ENCODE assay signal across 10 mouse cellular contexts in the genomic region with DNA sequence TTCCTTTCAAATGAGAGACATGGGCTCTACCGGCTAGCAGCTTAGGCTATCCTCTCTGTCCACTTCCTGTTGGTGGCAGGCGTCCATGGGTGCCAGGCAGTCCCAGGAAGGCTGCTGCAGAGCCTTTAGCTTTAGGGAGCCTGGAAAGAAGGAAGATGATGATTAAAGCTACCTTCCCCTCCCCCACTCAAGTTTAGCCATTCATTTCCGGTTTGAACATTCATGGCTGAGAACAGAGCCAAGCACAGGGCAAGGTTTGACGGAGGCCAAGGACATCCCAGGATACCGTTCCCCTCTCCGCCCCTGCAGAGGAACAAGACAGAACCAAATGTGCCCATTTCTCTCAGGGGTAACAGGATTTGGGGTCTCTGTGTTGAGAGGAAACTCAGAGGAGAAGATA. TPM values are rescaled to one million over a fixed set of nuclear protein-coding genes. Genes with fewer than 3 reads are reported as not detected.
DNase-seq lines count a peak whose midpoint lies in the region; ATAC-seq lines count a peak whose summit lies in the region.
"Had no signal": no experiment of that assay in that cellular context is flagged by ENCODE, and none has a peak within 500 bp of the region (broad histone marks: within the 10 kb centered on the region; RNA-seq: fewer than 3 reads in every experiment).

No protein-coding gene starts in this region.

- H3K27me3 ChIP-seq in midbrain, embryonic 15.5 days (replicated peaks), result no peaks in the 10 kb centered on the region
- H3K27me3 ChIP-seq in midbrain, embryonic 14.5 days (ENCODE audit: control insufficient read depth, insufficient read depth, low read length), result no peaks in the 10 kb centered on the region
- no peaks in the 10 kb centered on the region for H3K27me3 ChIP-seq in stomach, embryonic 15.5 days (replicated peaks)

- peak; percentile 12 to 31 for DNase-seq in cerebellum, postnatal 25 days
- no peak for DNase-seq in cerebellum, adult 18-20 months
- no peak for DNase-seq in midbrain, embryonic 14.5 days
- DNase-seq in kidney, postnatal 36 days, result peak; percentile 46 to 48
- no peak for DNase-seq in frontal cortex, postnatal 36 days (ENCODE audit: low spot score in 2 of 2)
- no peak for DNase-seq in thymus, postnatal 14 days
- DNase-seq: B cell, adult 2 months had no signal

- H3K4me3 ChIP-seq in midbrain, embryonic 15.5 days, result no peak overlapping the region
- H3K4me3 ChIP-seq in midbrain, embryonic 14.5 days (replicated peaks; ENCODE audit: low read depth, low read length), result no peak overlapping the region
- no peak overlapping the region for H3K4me3 ChIP-seq in stomach, embryonic 15.5 days (replicated peaks)
- H3K4me3 ChIP-seq: erythroblast, embryonic 14.5 days had no signal

- peaks cover 40% of the 10 kb centered on the region for H3K4me1 ChIP-seq in midbrain, embryonic 15.5 days
- peaks cover 21% of the 10 kb centered on the region for H3K4me1 ChIP-seq in midbrain, embryonic 14.5 days (ENCODE audit: control insufficient read depth, insufficient read depth, low read length)
- peaks cover 35% of the 10 kb centered on the region for H3K4me1 ChIP-seq in stomach, embryonic 15.5 days

- 71% methylated on average over 6 of the region's 6 CpGs for WGBS in midbrain, embryonic 15.5 days
- WGBS in midbrain, embryonic 14.5 days, result 75% methylated on average over 6 of the region's 6 CpGs
- WGBS in stomach, embryonic 15.5 days, result 46% methylated on average over 6 of the region's 6 CpGs

- no peak overlapping the region for H3K27ac ChIP-seq in midbrain, embryonic 15.5 days
- no peak overlapping the region for H3K27ac ChIP-seq in midbrain, embryonic 14.5 days (replicated peaks; ENCODE audit: low read depth, low read length)
- 0 out of 2 replicates have a peak overlapping the region, but pooled peaks have one; percentile 31 for H3K27ac ChIP-seq in stomach, embryonic 15.5 days

- peaks cover 19% of the 10 kb centered on the region; the same call in 1 of the 2 replicates for H3K36me3 ChIP-seq in midbrain, embryonic 15.5 days (replicated peaks)
- peaks cover 34% of the 10 kb centered on the region for H3K36me3 ChIP-seq in midbrain, embryonic 14.5 days (ENCODE audit: control insufficient read depth, insufficient read depth, low read length)
- peaks cover 19% of the 10 kb centered on the region for H3K36me3 ChIP-seq in stomach, embryonic 15.5 days

- no peak overlapping the region for H3K4me2 ChIP-seq in midbrain, embryonic 15.5 days
- no peak overlapping the region for H3K4me2 ChIP-seq in midbrain, embryonic 14.5 days (ENCODE audit: low read length)
- H3K4me2 ChIP-seq in stomach, embryonic 15.5 days, result peak overlapping the region; percentile 16; the same call in 1 of the 2 replicates

- 0 out of 2 replicates have a peak overlapping the region, but pooled peaks have one; percentile 20 for H3K9ac ChIP-seq in midbrain, embryonic 15.5 days
- no peak overlapping the region; the same call in 1 of the 2 replicates for H3K9ac ChIP-seq in midbrain, embryonic 14.5 days (replicated peaks; ENCODE audit: low read length)
- H3K9ac ChIP-seq in stomach, embryonic 15.5 days, result no peak overlapping the region

- no peaks in the 10 kb centered on the region for H3K9me3 ChIP-seq in midbrain, embryonic 15.5 days
- no peaks in the 10 kb centered on the region for H3K9me3 ChIP-seq in midbrain, embryonic 14.5 days (ENCODE audit: control insufficient read depth, low read length)
- H3K9me3 ChIP-seq in stomach, embryonic 15.5 days, result no peaks in the 10 kb centered on the region

- no peak for ATAC-seq in midbrain, embryonic 15.5 days (replicated peaks)
- ATAC-seq in midbrain, embryonic 14.5 days (ENCODE audit: low FRiP score, low TSS enrichment), result no peak
- ATAC-seq in stomach, embryonic 15.5 days (ENCODE audit: insufficient read depth, low FRiP score, low read depth), result no peak

RNA-seq across cellular contexts. Expression of a gene that starts 4.9 kb away (rescaled TPM):
- 228 and 238 TPM in 2 replicates for polyA plus RNA-seq in midbrain, embryonic 15.5 days (2015; fragmentation: Nextera tagmentation; extraction: Ambion mirVana)
- polyA plus RNA-seq in midbrain, embryonic 14.5 days (2014; fragmentation: Nextera tagmentation; extraction: Ambion mirVana), result 181 and 207 TPM in 2 replicates
- 113 and 125 TPM in 2 replicates for polyA plus RNA-seq in stomach, embryonic 15.5 days (2015; fragmentation: Nextera tagmentation; extraction: Ambion mirVana)

RNA-seq across cellular contexts. Expression of a gene that starts 19.8 kb away (rescaled TPM):
- polyA plus RNA-seq in midbrain, embryonic 15.5 days (2015; fragmentation: Nextera tagmentation; extraction: Ambion mirVana), result 7.1 and 7.2 TPM in 2 replicates
- polyA plus RNA-seq in midbrain, embryonic 14.5 days (2014; fragmentation: Nextera tagmentation; extraction: Ambion mirVana), result 10.5 and 14.2 TPM in 2 replicates
- 8.9 and 9.9 TPM in 2 replicates for polyA plus RNA-seq in stomach, embryonic 15.5 days (2015; fragmentation: Nextera tagmentation; extraction: Ambion mirVana)

RNA-seq across cellular contexts. Expression of a gene that starts 22.3 kb away (rescaled TPM):
- polyA plus RNA-seq in midbrain, embryonic 15.5 days (2015; fragmentation: Nextera tagmentation; extraction: Ambion mirVana), result 8.0 and 10.9 TPM in 2 replicates
- 7.9 and 15.5 TPM in 2 replicates for polyA plus RNA-seq in midbrain, embryonic 14.5 days (2014; fragmentation: Nextera tagmentation; extraction: Ambion mirVana)
- 55.0 and 57.3 TPM in 2 replicates for polyA plus RNA-seq in stomach, embryonic 15.5 days (2015; fragmentation: Nextera tagmentation; extraction: Ambion mirVana)

RNA-seq across cellular contexts. Expression of a gene that starts 22.6 kb away (rescaled TPM):
- 0.93 and 1.00 TPM in 2 replicates for polyA plus RNA-seq in midbrain, embryonic 15.5 days (2015; fragmentation: Nextera tagmentation; extraction: Ambion mirVana)
- 1.0 and 1.1 TPM in 2 replicates for polyA plus RNA-seq in midbrain, embryonic 14.5 days (2014; fragmentation: Nextera tagmentation; extraction: Ambion mirVana)
- 0.42 and 0.53 TPM in 2 replicates for polyA plus RNA-seq in stomach, embryonic 15.5 days (2015; fragmentation: Nextera tagmentation; extraction: Ambion mirVana)
- polyA plus RNA-seq: erythroblast, embryonic 14.5 days had no signal

RNA-seq across cellular contexts. Expression of a gene that starts 23.7 kb away (rescaled TPM):
- 0.66 and 1.0 TPM in 2 replicates for polyA plus RNA-seq in midbrain, embryonic 15.5 days (2015; fragmentation: Nextera tagmentation; extraction: Ambion mirVana)
- polyA plus RNA-seq in midbrain, embryonic 14.5 days (2014; fragmentation: Nextera tagmentation; extraction: Ambion mirVana), result 0.53 and 0.89 TPM in 2 replicates
- 0.53 and 0.68 TPM in 2 replicates for polyA plus RNA-seq in stomach, embryonic 15.5 days (2015; fragmentation: Nextera tagmentation; extraction: Ambion mirVana)

Comparison
In these comparisons a context has a peak if more than half of its experiments do, and no peak if none do; other contexts are left out.
1. DNase-seq: peak in cerebellum, postnatal 25 days (2 of 2) and kidney, postnatal 36 days (2 of 2); none in cerebellum, adult 18-20 months (0 of 2), midbrain, embryonic 14.5 days (single experiment), frontal cortex, postnatal 36 days (0 of 2) and thymus, postnatal 14 days (single experiment).